In the genomic region with DNA sequence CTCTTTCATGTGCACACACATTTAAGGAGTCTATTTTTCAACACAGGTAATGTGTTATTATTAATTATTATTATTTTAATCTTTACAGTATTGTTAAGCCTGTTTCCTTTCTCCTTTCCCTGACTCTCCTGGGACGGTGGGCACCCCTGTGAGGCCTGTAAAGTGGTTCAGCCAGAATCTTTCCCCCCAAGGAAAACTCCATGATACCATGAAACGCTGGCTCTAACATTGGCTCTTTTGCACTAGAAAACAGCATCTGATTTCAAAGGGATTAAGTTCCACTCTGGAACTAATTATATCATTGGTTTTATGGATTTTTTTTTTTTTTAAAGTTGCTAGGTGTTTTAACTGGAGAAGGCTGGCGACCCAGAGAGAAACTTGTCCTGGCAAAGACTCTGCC, we compare ENCODE assay signal across 23 mouse cellular contexts. TPM values are rescaled to one million over a fixed set of nuclear protein-coding genes. Genes with fewer than 3 reads are reported as not detected.
"Had no signal": no experiment of that assay in that cellular context is flagged by ENCODE, and none has a peak within 500 bp of the region (broad histone marks: within the 10 kb centered on the region; RNA-seq: fewer than 3 reads in every experiment).

No protein-coding gene starts in this region.

- H3K4me3 ChIP-seq: limb, embryonic 15.5 days; midbrain, embryonic 10.5 days; midbrain, embryonic 13.5 days; myocyte; neural tube, embryonic 13.5 days had no signal

- H3K27ac ChIP-seq: kidney, embryonic 15.5 days; limb, embryonic 15.5 days; liver, embryonic 14.5 days; macrophage; midbrain, embryonic 10.5 days; midbrain, embryonic 13.5 days; neural tube, embryonic 13.5 days; stomach, postnatal 0 days had no signal

- H3K9ac ChIP-seq: kidney, embryonic 15.5 days; limb, embryonic 15.5 days; liver, embryonic 14.5 days; liver, postnatal 0 days; lung, embryonic 14.5 days; midbrain, embryonic 13.5 days; neural tube, embryonic 13.5 days had no signal

- DNase-seq: kidney, adult 11 months; kidney, adult 8-10 months; kidney, postnatal 10 days; kidney, postnatal 36 days; liver, postnatal 0 days; lung, embryonic 14.5 days; thymus, postnatal 25 days had no signal

- H3K4me1 ChIP-seq: midbrain, embryonic 13.5 days; neural tube, embryonic 13.5 days had no signal

- H3K36me3 ChIP-seq: kidney, embryonic 15.5 days; limb, embryonic 15.5 days; midbrain, embryonic 10.5 days; midbrain, embryonic 13.5 days; neural tube, embryonic 13.5 days had no signal

- ATAC-seq: liver, postnatal 0 days; lung, postnatal 0 days; midbrain, embryonic 13.5 days; midbrain, embryonic 16.5 days had no signal

- H3K4me2 ChIP-seq: limb, embryonic 15.5 days; liver, embryonic 11.5 days; midbrain, embryonic 13.5 days; neural tube, embryonic 13.5 days had no signal

- H3K9me3 ChIP-seq: kidney, embryonic 15.5 days; limb, embryonic 15.5 days; midbrain, embryonic 10.5 days; midbrain, embryonic 13.5 days; neural tube, embryonic 13.5 days had no signal

RNA-seq across cellular contexts. Expression of a gene that starts 24.2 kb away (rescaled TPM):
- total RNA-seq: left cerebral cortex, postnatal 25 days; megakaryocyte, adult 5-6 weeks; monocyte, adult 5-6 weeks; neutrophil, adult 5-6 weeks had no signal
- polyA plus RNA-seq: macrophage, myocyte had no signal
